Mouse (Mus musculus) CH12.LX (cell line): ENCODE data around the gene Ralbp1.

Source experiments
- CHD1 ChIP-seq: IDR thresholded peaks from 2 replicates; pipeline ENCODE4 v1.6.1; 2012; ENCODE audit warnings: low read depth, low read length, improper control_type of control experiment, inconsistent platforms
- CTCF ChIP-seq, 2 experiments: IDR thresholded peaks in 1 of 2; conservative IDR thresholded peaks in 1 of 2; 2 replicates each; pipeline ENCODE4 v1.5.1; 2011 to 2012; ENCODE audit warnings: low read depth in 2 of 2, low read length in 2 of 2, improper control_type of control experiment in 1 of 2, inconsistent platforms in 1 of 2, mild to moderate bottlenecking in 1 of 2, moderate library complexity in 1 of 2

- TF ChIP-seq CTCF (conservative IDR thresholded peaks at IDR 0.05 in 1 of 2, IDR thresholded peaks at IDR 0.05 in 1 of 2; ENCODE audit: low read depth in 2 of 2, low read length in 2 of 2) = peak in 1 of 2 experiments; percentile 28; a peak in 1 of 4 replicates
- TF ChIP-seq CHD1 = no peak
These were observed 55.3 kb downstream of the Ralbp1 start for GRCm38 (mm10) chr17:65830216-65830863.
